Mouse (Mus musculus): ENCODE results near the gene Tapbp. TPM values are rescaled to one million over a fixed set of nuclear protein-coding genes. Genes with fewer than 3 reads are reported as not detected.
A peak's percentile ranks its signal among the peaks of the same experiment; 100 is the strongest.
"Not testable (repeated sequence)": the region's sequence is repeated elsewhere in the genome, so short reads cannot be mapped to it uniquely, and the experiment has no call there.

Tapbp gene
- polyA plus RNA-seq, 1 experiment, result 203 TPM

DNA sequence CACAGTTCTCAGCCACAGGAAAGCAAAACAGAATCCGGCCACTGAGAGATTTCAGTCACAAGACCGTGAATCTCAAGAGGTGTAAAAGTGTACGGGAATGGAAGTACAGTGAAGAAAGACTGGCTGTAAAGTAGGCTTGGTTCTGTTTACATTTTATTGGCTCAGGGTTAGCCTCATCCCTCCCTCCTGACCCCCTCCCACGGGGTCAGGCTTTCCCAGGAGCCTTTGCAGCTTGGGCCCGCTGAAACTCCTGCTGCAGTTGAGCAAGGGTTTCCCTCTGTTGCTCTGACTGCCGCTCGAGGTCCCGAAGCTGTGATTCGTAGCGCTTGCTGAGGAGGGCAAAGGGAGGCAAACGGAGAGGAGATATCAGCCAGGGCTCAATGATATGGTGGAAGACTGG lies 23.1 kb downstream of the Tapbp start:
- no peak for DNase-seq (ENCODE audit: low read depth, low spot score)
- WGBS, result 55% methylated on average over 11 of the region's 11 CpGs

DNA sequence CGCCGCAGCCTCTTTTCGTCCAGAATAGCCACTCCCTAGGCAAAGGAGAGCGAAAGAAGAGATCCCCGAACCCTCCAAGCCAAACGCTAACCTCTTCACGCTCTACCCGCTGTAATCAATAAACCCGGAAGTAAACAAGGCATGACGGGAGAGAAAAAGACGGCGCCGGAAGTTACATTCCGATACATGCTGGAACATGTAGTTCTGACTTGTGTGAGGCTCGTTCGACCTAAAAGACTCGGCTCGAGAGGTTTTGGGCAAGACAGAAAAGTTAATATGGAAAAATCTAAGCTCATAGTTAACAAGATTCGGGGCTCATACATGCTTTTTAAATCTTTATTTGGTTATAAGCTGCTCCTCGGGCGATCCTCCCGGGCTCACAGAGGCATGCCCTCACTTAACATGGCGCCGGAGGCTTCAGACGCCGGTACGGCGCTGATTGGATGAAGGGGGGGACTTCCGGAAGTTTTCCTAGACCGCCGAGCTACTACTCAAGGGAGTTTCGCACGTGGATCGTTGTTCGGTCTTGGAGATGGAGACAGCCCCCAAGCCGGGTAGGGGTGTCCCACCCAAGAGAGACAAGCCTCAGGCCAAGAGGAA lies 24.6 kb downstream of the Tapbp start, which contains the start of the genes Pfdn6 and Wdr46:
TSS of gene Pfdn6 (minus strand) at position 138 of the 600 bp plus-strand sequence.
TSS of gene Wdr46 (plus strand) at position 455 of the 600 bp plus-strand sequence.
- under 1% methylated on average over 36 of the region's 36 CpGs for WGBS
- DNase-seq (ENCODE audit: low read depth, low spot score), result peak; percentile 85

DNA sequence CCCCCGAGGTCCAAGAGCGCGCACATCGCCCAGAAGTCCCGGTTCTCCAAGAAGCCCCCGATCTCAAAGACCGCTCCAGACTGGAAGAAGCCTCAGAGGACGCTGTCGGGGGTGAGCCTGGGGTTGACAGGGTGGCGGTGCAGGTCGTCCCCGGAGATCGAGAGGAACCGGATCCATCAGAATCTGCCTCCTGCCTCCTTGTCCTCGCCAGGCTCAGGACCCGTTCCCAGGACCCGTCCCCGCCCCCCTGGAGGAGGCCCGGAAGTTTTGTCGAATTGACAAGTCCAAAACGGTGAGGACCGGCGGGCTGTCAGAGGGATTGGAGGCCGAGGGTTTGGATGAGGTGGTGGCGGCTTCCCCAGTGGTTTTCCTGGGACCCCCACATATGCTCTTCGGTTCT lies 25.3 kb downstream of the Tapbp start:
- no peak for DNase-seq (ENCODE audit: low read depth, low spot score)
- 2% methylated on average over 26 of the region's 26 CpGs for WGBS

DNA sequence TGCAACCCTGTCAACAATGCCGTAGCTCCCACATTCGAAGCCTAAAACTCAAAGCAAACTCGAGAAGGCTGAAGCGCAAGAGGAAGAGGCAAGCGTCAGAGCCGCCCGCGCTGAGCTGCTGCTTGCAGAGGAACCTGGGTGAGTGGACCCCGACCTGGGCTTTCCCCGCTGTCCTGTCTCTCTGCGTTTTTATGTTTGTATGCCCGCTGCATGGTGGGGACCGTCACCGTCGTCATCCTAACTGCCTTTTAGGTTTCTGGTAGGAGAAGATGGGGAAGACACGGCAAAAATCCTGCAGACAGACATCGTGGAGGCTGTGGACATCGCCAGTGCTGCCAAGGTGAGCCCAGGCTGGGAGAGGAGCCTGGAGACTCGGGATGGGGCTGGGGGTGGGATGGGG lies 25.7 kb downstream of the Tapbp start:
- DNase-seq (ENCODE audit: low read depth, low spot score), result no peak
- WGBS, result 42% methylated on average over 19 of the region's 19 CpGs

DNA sequence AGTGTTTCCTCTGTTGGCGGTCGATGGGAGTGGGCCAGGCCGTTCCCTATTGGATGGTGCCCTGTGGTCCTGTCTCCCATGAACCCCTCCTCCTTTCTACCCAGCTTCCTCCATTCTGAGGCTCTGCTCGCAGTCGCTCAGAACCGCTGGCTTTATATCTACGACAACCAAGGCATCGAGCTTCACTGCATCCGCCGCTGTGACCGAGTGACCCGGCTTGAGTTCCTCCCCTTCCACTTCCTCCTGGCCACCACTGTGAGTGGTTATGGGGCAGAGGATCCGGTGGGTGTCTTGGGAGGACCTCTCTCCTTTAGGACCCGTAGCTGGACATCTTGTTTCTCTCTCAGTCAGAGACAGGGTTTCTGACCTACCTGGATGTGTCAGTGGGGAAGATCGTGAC lies 27.8 kb downstream of the Tapbp start:
- no peak for DNase-seq (ENCODE audit: low read depth, low spot score)
- 88% methylated on average over 15 of the region's 15 CpGs for WGBS

DNA sequence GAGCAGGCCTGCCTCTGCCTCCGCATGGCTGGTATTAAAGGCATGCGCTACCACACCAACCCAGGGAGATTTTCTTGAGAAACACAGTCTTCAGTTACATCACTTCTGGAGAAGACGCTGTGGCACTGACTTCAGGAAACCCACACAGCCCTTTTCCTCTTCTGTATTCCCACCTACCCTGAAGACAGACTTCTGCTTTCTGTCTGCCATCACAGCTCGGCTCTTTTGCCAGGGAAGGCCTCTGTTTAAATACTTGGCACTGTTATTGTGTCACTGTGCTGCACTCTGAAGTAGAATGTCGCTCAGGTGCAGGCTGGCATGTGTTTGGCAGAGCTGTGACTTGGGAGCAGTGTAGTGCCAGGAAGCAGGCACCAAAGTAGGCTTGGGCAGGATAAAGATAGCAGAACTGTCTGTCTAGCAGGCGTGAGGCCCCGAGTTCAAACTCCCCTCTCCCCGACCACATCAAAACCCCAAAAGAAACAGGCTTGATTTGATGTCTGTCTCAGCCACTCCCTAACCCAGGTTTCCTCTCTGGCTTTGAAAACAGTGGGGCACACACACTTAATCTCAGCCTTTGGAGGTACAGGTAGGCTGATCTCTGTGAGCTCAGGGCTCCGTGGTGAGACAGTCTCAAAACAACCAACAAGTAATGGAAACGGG lies 31.9 kb downstream of the Tapbp start:
- DNase-seq (ENCODE audit: low read depth, low spot score), result no peak
- 81% methylated on average over 10 of the region's 10 CpGs for WGBS

DNA sequence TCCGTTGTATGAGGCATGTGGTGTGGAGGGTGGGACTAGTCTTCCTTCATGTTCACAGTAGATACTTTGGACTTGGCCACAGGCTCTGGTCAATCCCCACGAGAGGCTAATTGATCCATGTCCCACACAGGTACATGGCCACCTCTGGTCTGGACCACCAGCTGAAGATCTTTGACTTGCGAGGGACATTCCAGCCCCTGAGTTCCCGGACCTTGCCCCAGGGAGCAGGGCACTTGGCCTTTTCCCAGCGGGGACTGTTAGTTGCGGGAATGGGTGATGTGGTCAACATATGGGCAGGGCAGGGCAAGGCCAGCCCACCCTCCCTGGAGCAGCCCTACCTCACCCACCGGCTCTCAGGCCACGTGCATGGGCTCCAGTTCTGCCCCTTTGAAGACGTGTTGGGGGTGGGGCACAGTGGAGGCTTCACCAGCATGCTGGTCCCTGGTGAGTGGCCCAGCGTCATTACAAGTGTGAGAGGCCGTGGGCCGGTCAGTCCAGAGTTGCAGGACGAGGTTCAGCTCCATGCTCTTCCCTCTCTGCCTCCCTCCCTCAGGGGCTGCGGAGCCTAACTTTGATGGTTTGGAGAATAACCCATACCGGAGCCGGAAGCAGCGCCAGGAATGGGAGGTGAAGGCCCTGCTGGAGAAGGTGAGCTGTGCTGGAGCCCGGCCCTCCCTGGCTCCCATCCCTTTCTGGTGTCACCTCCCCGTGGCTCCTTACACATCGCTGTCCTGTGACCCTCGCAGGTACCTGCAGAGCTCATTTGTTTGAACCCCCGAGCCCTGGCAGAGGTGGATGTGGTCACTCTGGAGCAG lies 32.6 kb downstream of the Tapbp start:
- no peak for DNase-seq (ENCODE audit: low read depth, low spot score)
- WGBS, result 81% methylated on average over 22 of the region's 22 CpGs

DNA sequence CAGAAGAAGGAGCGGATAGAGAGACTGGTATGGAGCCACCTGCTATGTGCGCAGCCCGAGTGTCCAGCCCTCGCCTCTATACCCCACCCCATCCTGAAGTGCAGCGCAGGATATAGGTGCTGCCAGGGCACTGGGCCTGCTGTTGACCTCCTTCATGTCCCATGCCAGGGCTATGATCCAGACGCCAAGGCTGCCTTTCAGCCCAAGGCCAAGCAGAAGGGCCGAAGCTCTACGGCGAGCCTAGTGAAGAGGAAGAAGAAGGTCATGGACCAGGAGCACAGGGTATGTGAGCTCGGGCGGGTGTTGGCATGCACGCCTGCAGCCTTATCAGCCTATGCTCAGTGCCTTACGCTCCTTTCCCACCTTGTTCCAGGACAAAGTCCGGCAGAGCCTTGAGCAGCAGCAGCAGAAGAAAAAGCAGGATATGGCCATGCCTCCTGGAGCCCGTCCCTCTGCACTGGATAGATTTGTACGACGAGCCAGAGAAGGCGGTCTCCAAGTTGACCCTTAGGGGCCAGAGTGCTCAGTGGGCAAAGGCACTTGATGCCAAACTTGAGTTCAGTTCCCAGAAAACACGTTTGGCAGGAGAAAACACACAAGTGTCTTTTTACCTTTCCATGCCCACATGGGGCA lies 33.3 kb downstream of the Tapbp start:
- no peak for DNase-seq (ENCODE audit: low read depth, low spot score)
- WGBS, result 43% methylated on average over 19 of the region's 19 CpGs

DNA sequence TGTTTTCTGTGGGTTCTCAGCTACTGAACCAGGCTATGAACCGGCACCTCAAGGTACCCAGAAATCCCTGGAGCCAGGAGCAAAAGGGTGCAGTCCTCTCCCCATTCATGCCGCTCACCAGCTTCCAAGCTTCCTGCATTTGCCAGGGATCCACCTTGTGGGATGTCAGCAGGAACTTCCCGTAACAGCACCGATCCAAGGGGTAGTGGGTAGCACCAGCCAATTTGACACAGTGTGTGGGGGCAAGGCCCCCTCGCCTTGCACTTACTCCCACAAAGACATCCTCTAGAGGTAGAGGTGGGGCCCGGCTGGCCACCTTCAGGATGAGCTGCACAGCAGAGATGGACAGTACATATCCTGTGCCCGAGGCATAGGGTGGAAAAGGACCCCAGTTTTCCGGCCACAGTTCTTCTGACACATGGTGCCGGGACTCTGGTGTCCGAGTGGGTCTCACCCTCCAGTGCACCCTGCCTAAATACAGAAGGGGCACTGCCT lies 34.5 kb downstream of the Tapbp start:
- WGBS, result 74% methylated on average over 10 of the region's 10 CpGs
- DNase-seq (ENCODE audit: low read depth, low spot score), result no peak

DNA sequence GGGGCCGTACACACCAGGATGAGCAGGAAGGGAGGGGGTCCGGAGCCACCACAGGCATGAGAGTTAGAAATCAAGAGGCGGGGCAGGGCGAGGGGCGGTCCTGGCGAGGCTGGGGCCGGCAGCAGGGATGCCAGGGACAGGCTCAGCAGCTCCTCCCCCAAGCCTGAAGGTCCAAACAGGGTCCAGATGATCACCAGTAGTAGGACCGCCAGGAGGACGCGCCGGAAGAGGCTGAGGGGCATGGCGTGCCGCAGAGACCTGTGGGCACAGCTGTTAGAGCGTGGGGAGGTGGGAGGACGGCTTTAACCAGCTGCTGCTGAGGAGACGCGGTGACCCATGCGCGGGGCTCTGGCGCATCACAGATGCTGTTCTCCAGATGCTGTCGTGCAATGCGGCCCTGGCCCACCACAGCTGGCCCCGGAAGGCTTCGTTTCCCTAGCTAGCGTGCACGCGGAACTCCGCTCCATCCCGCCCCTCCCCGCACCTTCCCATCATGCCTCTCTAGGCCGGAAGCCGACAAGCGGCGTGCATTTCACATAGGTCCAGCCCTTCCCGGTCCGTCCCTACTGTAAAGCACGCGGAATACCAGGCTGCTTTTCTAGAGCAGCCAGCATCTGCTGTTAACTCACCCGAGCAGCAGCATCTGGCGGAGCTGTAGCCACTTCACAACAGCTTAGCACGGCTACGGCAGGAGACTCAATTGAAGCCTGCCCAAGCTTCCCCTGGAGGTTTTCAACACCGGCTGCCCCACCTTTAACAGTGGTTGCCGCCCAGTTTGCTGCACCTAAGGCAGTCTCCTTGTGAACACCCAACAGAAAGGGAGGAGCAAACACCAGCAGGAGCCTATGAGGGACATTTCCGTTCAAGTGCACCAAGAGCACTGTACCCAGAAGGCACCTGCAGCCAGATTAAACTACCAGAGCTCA lies 35.6 kb downstream of the Tapbp start, which contains the start of gene B3galt4:
TSS of gene B3galt4 (minus strand) at position 468 of the 926 bp plus-strand sequence.
- WGBS, result under 1% methylated on average over 45 of the region's 45 CpGs

DNA sequence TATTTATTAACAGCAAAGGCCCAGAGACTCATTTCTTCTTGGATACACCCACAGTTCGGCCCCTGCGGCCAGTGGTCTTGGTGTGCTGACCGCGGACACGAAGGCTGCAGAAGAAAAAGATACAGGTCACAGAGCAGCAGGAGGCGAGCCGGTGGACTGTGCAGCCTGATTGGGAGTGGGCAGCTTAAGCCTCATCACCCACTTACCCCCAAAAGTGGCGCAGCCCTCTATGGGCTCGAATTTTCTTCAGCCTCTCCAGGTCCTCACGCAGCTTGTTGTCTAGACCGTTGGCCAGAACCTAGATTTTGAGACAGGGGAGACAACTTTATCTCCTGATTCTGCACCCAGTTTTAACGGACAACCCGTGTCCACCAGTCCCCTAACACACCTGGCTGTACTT lies 36.3 kb downstream of the Tapbp start:
- 67% methylated on average over 13 of the region's 13 CpGs for WGBS
- not testable (repeated sequence) for DNase-seq (ENCODE audit: low read depth, low spot score)

More for the DNA sequence above, 35.6 kb downstream of the Tapbp start, which contains the start of gene B3galt4:
- peak; percentile 74 for DNase-seq (ENCODE audit: low read depth, low spot score)

DNA sequence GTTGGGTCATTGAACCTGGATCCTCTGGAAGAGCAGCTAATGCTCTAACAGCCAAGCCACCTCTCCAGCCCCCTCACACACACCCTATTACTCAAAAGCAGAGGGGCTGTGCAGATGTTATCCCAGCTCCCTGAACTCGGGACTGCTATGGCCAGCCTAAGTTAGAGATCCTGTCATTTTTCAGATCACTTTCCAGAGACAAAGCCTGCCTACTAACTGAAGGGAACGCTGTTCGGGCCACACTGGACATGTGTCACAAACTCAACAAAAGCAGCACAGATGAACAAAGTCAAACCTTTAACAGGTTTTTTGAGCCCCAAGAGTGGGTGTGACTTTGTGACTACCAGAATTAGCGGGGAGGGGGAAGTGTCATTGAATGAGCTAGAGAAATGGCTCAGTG lies 37.2 kb downstream of the Tapbp start:
- no peak for DNase-seq (ENCODE audit: low read depth, low spot score)
- 73% methylated on average over 4 of the region's 4 CpGs for WGBS

DNA sequence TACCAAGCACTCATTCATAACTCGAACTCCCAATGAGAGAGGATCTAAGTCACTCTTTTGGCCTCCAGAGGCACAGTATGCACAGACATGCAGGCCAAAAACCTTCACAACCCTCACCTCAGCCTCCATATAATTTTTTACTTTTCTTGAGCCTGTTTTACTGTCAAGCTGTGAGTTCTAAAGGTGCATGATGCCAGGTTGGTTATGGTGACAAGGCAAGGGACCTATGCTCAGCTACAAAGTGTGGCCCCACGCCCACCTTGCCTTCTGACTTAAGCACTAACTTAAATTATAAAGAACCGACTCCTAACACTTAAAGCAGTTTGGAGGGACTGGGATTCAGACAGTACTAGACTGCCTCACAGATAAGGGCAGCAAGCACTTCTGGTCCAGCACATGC lies 37.6 kb downstream of the Tapbp start:
- 44% methylated on average over 3 of the region's 3 CpGs for WGBS

DNA sequence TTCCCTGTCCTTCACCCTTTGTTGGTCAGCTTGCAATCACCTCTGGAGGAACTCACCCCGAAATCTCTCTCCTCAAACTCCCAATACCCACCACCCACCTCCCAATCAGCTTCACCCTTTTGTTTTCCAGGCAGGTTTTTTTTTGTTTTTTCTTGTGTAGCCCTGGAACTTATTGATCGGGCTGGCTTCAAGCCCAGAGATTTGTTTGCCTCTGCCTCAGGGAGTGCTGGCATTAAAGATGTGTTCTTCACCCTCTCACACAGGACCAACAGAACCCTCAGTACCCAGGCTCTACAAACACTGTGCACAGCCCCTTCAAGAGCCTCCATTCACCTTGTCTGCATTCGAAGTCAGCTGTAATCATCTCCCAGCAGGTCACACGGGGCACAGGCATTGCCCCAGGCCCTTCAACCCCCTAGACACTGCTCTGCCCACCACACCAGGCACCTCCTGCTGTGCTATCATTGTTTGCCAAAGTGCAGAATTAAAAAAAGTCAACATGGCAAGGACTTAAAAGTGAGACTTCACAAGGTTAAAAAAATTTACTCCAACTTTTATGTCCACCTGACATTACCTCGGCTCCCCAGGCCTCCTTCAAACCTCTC lies 38.4 kb downstream of the Tapbp start:
- 21% methylated on average over 5 of the region's 5 CpGs for WGBS
- DNase-seq (ENCODE audit: low read depth, low spot score), result no peak

More for the DNA sequence above, 37.6 kb downstream of the Tapbp start:
- DNase-seq (ENCODE audit: low read depth, low spot score), result no peak

DNA sequence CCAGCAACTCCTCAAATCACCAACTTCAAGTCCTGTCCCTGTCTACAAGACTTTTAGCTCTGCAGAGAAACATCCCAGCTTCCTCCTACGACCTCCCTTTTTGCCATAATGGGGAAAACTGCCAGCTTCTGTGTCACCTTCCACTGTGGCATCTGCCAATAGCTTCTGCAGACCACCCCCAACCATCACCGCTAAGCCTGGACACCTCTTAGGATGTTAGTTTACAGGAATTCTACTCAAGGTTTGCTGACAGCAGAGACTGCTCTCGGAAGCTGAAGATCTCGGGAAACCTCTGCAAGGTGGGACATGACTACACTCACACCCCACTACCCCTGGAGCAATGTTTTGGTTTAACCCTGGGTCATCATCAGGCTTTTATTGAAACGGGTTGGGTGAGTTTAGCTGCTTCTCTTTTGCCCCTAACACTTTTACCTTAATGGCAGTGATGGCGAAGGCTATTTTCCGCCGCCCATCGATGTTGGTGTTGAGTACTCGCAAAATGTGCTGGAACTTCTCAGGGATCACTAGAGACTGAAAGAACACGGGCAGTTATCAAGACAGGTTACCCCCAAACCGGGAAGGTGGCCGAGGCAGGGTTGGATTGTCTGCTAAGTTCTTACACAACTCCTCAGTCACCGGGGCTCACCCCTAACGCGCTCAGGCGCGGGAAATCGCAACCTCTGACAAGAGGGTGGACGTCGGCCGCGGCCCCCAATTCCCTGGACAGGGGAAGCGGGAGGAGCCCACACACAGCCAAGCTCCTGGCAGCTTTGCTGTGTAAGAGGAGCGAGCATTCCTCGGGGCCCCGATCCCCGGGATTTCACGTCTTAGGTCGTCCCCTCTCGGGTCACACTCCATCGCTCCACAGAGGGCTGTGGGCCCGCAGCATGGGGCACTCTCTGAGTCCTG lies 39.2 kb downstream of the Tapbp start:
- under 1% methylated on average over 33 of the region's 33 CpGs for WGBS
- DNase-seq (ENCODE audit: low read depth, low spot score), result no peak

DNA sequence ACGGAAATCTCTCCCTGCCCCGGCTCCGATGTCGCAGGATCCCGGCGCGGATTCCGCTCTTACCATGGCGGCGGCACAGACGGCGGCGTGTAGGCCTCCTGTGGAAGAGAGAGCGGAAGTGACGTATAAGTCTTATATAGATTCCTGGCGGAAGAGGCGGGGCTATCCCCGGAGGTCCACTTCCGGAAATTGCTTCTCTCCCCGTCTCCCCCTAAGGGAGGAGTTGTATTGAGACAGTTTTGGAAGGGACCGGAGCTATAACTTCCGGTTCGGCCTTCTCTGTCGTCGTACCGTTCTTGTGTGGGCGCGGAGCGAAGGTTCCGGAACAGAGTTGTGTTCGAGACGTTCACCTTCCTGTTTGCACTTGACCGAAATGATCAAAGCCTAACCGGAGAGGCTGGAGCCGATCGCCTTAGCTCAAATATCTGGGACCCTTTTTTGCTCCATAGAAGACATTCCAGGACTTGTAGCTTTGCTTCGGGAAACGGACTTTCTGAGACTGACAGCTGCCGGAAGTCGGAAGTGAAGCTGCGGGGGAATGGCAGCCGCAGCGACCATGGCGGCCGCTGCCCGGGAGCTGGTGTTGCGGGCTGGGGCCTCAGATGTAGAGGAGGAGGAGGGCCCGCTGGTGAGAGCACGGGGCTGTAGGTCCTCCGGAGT lies 40.0 kb downstream of the Tapbp start, which contains the start of the genes Vps52 and Rps18:
TSS of gene Vps52 (plus strand) at position 258 of the 660 bp plus-strand sequence.
TSS of gene Rps18 (minus strand) at position 447 of the 660 bp plus-strand sequence.
- WGBS, result under 1% methylated on average over 50 of the region's 50 CpGs
- DNase-seq (ENCODE audit: low read depth, low spot score), result peak; percentile 85

DNA sequence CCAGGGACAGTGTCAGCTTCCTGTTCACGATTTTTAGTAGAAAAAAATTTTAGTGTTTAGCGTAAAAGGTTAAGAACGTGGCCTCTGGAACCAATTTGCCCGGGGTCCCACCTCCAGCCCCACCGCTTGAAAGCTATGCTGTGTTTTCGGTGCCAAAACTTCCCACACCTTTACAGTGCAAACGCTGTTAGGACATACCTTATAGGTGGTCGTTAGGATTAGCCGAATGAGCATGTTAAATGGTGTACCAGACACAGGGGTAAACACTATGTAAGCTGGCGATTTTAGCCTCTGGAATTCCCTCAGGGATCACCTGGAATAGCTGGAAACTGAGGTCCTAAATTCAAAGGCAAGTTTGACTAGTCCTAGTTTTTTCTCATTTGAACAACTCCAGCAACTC lies 40.6 kb downstream of the Tapbp start:
- 5% methylated on average over 10 of the region's 10 CpGs for WGBS
- DNase-seq (ENCODE audit: low read depth, low spot score), result no peak
